Mouse (Mus musculus) erythroblast, embryonic 14.5 days (primary cell): Measurements from ENCODE around the gene Tbxa2r.

Source experiments
- GATA1 ChIP-seq: IDR thresholded peaks from 2 replicates; pipeline ENCODE4 v1.6.1; 2012; ENCODE audit warnings: low read length, inconsistent platforms, mixed read lengths
- TAL1 ChIP-seq: IDR thresholded peaks from 3 replicates; pipeline ENCODE4 v1.6.1; 2012; ENCODE audit warnings: low read length, inconsistent platforms, mixed read lengths

DNA sequence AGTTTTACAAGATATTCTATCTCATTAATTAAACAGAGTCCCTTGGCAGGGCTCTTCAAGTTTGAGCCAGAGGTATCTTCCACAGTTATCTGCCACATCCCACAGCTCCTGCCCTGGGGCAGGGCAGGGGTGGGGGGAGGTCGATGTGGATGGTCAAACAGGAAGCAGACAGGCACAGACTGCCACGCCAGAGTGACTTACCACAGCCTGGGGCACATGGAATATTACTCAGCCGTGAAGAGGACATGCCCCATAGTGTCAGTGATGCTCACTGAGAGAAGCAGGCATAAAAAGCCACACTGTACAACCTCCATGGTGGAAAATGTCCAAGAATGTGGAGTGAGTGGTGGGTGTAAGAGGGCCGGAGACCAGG lies 16.6 kb downstream of the Tbxa2r start:
- TF ChIP-seq TAL1 (no peak), GATA1 (no peak)
